Mouse (Mus musculus) kidney, adult 2 months (tissue): ENCODE results near the gene Apol10b. TPM values are rescaled to one million over a fixed set of nuclear protein-coding genes. Genes with fewer than 3 reads are reported as not detected.
"Not testable (repeated sequence)": the region's sequence is repeated elsewhere in the genome, so short reads cannot be mapped to it uniquely, and the experiment has no call there.

Experiments used
- DNase-seq: peaks from one replicate; pipeline ENCODE4 v3.0.0; 2021
- H3K27ac ChIP-seq: fragments of 200-500 bp; 2 replicates; pipeline ENCODE4 v1.5.1; 2012; ENCODE audit warnings: low read depth, low read length, control low read depth, inconsistent platforms; ENCODE audit not compliant: insufficient read depth
- H3K27me3 ChIP-seq: fragments of 200-500 bp; replicated peaks from 2 replicates; pipeline ENCODE4 v1.6.1; 2012; ENCODE audit warnings: mild to moderate bottlenecking, moderate library complexity, low read length, inconsistent platforms; ENCODE audit not compliant: control insufficient read depth, insufficient read depth
- H3K36me3 ChIP-seq: fragments of 200-500 bp; 2 replicates; pipeline ENCODE4 v1.6.1; 2012; ENCODE audit warnings: mild to moderate bottlenecking, moderate library complexity, low read length, inconsistent platforms; ENCODE audit not compliant: control insufficient read depth, insufficient read depth
- H3K4me1 ChIP-seq: fragments of 200-500 bp; 2 replicates; pipeline ENCODE4 v1.6.1; 2011; ENCODE audit warnings: low read length; ENCODE audit not compliant: control insufficient read depth, insufficient read depth
- H3K4me3 ChIP-seq: fragments of 200-500 bp; 2 replicates; pipeline ENCODE4 v1.5.1; 2011; ENCODE audit warnings: mild to moderate bottlenecking, low read depth, low read length, control low read depth; ENCODE audit not compliant: insufficient read depth
- CTCF ChIP-seq: fragments of 200-500 bp; conservative IDR thresholded peaks from 2 replicates; pipeline ENCODE4 v1.5.1; 2011; ENCODE audit warnings: low read depth, mild to moderate bottlenecking, control low read depth, low read length, moderate library complexity, mixed read lengths; ENCODE audit not compliant: insufficient read depth, insufficient read length
- POLR2A ChIP-seq: fragments of 200-500 bp; IDR thresholded peaks from one replicate; pipeline ENCODE4 v1.6.1; 2011; ENCODE audit warnings: low read depth, low read length, control low read depth
- WGBS: fragments of 180-500 bp; shearing (Covaris S2); methylation state at CpG from one replicate; pipeline ENCODE4 v1.1.7; 2018; 5-methylcytosine and 5-hydroxymethylcytosine counted together
- polyA plus RNA-seq: library from polyadenylated mRNA; depleted of rRNA; stranded (reverse); fragments of >200 nt; gene quantifications from 2 replicates; pipeline ENCODE4 v1.2.3, GENCODE M21; 2012; rRNA removed

The Apol10b gene
- polyA plus RNA-seq, result 0.26 and 0.28 TPM in 2 replicates

DNA sequence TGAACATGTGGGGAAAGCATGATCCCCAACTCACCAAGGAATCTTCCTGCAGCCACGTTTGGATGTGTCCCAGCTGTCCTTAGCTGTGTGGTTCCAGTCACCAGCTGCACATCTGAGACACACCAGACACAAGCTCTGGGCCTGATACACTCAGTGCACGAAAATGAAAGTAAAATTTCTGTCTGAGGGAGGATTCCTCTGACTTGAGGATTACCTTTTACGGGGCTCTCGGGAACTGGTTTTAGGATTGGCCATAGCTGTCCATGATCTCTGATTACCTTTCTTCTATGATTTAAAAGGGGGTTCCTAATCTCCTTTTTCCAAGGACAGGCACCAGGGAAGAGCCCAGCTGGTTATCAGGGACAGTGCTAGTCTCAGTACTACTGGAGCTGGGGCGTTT lies at the start of gene Apol10b:
Apol10b (minus strand) TSS at position 165 of the 400 bp plus-strand sequence.
- Histone ChIP-seq H3K27me3 (no peaks in the 10 kb centered on the region), H3K27ac (no peak within 1 kb of the TSS), H3K4me3 (no peak within 1 kb of the TSS), H3K4me1 (peaks cover 3% of the 10 kb centered on the region; the same call in 1 of the 2 replicates), H3K36me3 (no peaks in the 10 kb centered on the region)
- WGBS, result 47% methylated on average over 5 of the region's 5 CpGs
- DNase-seq, result no peak
- TF ChIP-seq POLR2A, result no peak
- TF ChIP-seq CTCF, result no peak

- H3K27ac ChIP-seq, H3K4me1 ChIP-seq, H3K27me3 ChIP-seq, H3K4me3 ChIP-seq, H3K36me3 ChIP-seq, DNase-seq: not testable (repeated sequence)
- WGBS, result 69% methylated on average over 2 of the region's 2 CpGs
These were observed 47.3 kb upstream of the Apol10b start, which contains the start of gene Apol11b for GRCm38 (mm10) chr15:77643176-77643575. TSS of gene Apol11b (minus strand) at chr15:77643286.

- 86% methylated on average over 3 of the region's 3 CpGs for WGBS
- DNase-seq, H3K4me1 ChIP-seq, H3K27ac ChIP-seq, H3K4me3 ChIP-seq, H3K27me3 ChIP-seq, H3K36me3 ChIP-seq: not testable (repeated sequence)
These were observed 33.9 kb upstream of the Apol10b start for GRCm38 (mm10) chr15:77629822-77630221.

- not testable (repeated sequence) for H3K4me3 ChIP-seq, H3K4me1 ChIP-seq, H3K27ac ChIP-seq, H3K27me3 ChIP-seq, H3K36me3 ChIP-seq
- 56% methylated on average over 9 of the region's 9 CpGs for WGBS
- peak; percentile 33 for DNase-seq
- peak; percentile 36 for TF ChIP-seq CTCF
These were observed 32.7 kb upstream of the Apol10b start for GRCm38 (mm10) chr15:77628647-77629046.

GRCm38 (mm10) chr15:77626471-77626870 lies 30.5 kb upstream of the Apol10b start:
- H3K36me3 ChIP-seq, H3K27me3 ChIP-seq: not testable (repeated sequence)
- WGBS, result 61% methylated on average over 4 of the region's 4 CpGs

GRCm38 (mm10) chr15:77624710-77625109 lies 28.8 kb upstream of the Apol10b start:
- Histone ChIP-seq H3K36me3 (no peaks in the 10 kb centered on the region), H3K27me3 (no peaks in the 10 kb centered on the region), H3K4me3 (no peak overlapping the region), H3K27ac (no peak overlapping the region), H3K4me1 (no peaks in the 10 kb centered on the region)
- DNase-seq, result no peak
- WGBS, result 88% methylated on average over 1 of the region's 1 CpGs
- TF ChIP-seq POLR2A, result no peak
- TF ChIP-seq CTCF, result no peak

More at GRCm38 (mm10) chr15:77626471-77626870, 30.5 kb upstream of the Apol10b start:
- H3K4me3 ChIP-seq, H3K4me1 ChIP-seq, DNase-seq, H3K27ac ChIP-seq: not testable (repeated sequence)

GRCm38 (mm10) chr15:77606069-77606468 lies 10.1 kb upstream of the Apol10b start:
- H3K27ac ChIP-seq, result no peak overlapping the region
- H3K27me3 ChIP-seq, result no peaks in the 10 kb centered on the region
- no peak overlapping the region for H3K4me3 ChIP-seq
- no peaks in the 10 kb centered on the region for H3K36me3 ChIP-seq
- 74% methylated on average over 3 of the region's 3 CpGs for WGBS
- no peak for TF ChIP-seq CTCF
- TF ChIP-seq POLR2A, result no peak
- DNase-seq, result peak; percentile 41
- H3K4me1 ChIP-seq, result no peaks in the 10 kb centered on the region

DNA sequence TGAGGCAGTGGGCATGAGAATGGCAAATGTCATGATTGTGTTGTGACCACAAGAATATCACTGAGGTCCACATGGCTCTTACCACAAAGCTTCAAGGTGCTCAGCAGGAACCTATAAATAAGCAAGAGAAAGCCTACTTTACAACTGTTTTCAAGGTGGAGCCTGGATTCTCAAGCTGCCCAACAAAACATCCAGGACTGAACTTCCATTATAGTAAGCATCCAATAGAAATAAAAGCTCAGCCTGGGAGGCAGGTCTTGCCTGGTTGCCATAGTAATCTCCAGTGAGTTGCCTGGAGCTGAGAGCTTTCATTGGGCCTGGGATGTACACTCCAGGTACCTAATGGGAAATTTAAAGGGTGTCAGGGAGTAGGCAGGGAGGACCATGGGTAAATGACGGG lies 3.0 kb upstream of the Apol10b start, which contains the start of gene Gm36245:
Gm36245 (plus strand) TSS at position 301 of the 400 bp plus-strand sequence.
- no peaks in the 10 kb centered on the region for H3K36me3 ChIP-seq
- H3K27me3 ChIP-seq, result no peaks in the 10 kb centered on the region
- no peak within 1 kb of the TSS for H3K4me3 ChIP-seq
- no peak for DNase-seq
- no peak for TF ChIP-seq CTCF
- TF ChIP-seq POLR2A, result no peak
- peaks cover 3% of the 10 kb centered on the region; the same call in 1 of the 2 replicates for H3K4me1 ChIP-seq
- H3K27ac ChIP-seq, result peak within 1 kb of the TSS; percentile 73
- 96% methylated on average over 1 of the region's 1 CpGs for WGBS
